8 mouse cellular contexts compared by ENCODE assay signal in the genomic region with DNA sequence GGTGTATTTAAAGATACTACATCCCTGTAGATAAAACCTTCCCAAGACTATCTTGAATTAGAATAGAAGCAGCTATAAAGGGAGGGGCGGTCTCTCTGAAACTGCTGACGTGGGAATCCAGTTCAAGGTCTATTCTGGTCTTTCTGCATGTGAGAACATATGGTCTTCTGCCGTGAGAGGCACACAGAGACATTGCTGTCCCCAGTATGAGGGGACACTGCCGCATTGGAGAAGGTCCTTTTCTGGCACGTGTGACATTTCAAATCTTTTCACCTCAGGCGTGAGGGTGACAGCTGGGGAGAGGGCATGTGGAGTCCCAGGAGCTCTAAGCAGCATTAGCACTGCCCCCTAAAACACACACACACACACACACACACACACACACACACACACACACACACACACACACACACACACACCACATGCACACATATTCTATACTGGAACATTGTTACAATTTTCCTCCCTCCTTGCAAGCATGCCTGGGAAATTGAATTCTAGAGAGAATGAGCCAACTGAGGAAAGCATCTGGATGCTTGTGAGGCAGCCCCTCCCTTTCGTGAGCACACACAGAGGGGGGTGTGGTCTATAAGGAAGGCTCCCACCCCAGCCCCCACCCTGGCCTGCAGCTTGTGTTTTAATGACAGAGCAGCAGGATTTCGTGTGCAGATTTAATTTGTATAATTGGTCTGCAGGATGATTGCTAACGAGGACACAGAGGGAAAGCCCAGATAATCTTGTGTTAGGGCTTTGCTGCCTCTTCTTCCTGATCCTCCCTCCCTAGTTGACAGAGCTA.
A peak's percentile ranks its signal among the peaks of the same experiment; 100 is the strongest.
DNase-seq lines count a peak whose midpoint lies in the region; ATAC-seq and TF ChIP-seq lines count a peak whose summit lies in the region.

No protein-coding gene starts in this region.

- no peak for TF ChIP-seq EP300 in CH12.LX (IDR thresholded peaks at IDR 0.05; ENCODE audit: low read length)

- dilution Hi-C loops in CH12.LX (cut with MboI; ENCODE audit: extremely low pct_ligation_motif_present, extremely low pct_unique_long_range_greater_than_20kb, low sequenced_read_pairs) = no loop called here

- in situ Hi-C loops in CH12.LX (cut with MboI; ENCODE audit: low pct_ligation_motif_present, low pct_unique_long_range_greater_than_20kb, low sequenced_read_pairs) = no loop called here

- ATAC-seq in heart, embryonic 12.5 days (ENCODE audit: insufficient number of reproducible peaks, low FRiP score) = no peak
- ATAC-seq in embryonic facial prominence, embryonic 15.5 days (ENCODE audit: insufficient number of reproducible peaks, low FRiP score, low TSS enrichment, low read depth) = peak; percentile 61
- ATAC-seq in limb, embryonic 13.5 days (ENCODE audit: low FRiP score, low read depth) = 0 out of 2 replicates have a peak, but pooled peaks have one; percentile 16

- H3K36me3 ChIP-seq in heart, embryonic 12.5 days = no peaks in the 10 kb centered on the region
- no peaks in the 10 kb centered on the region for H3K36me3 ChIP-seq in CH12.LX (replicated peaks in 1 of 2; ENCODE audit: control insufficient read depth in 1 of 2, insufficient read depth in 1 of 2, low read length in 1 of 2)
- H3K36me3 ChIP-seq in embryonic facial prominence, embryonic 15.5 days = no peaks in the 10 kb centered on the region
- no peaks in the 10 kb centered on the region for H3K36me3 ChIP-seq in limb, embryonic 13.5 days

- H3K9me3 ChIP-seq in heart, embryonic 12.5 days (replicated peaks) = no peaks in the 10 kb centered on the region
- H3K9me3 ChIP-seq in CH12.LX (replicated peaks; ENCODE audit: low read length) = no peaks in the 10 kb centered on the region
- H3K9me3 ChIP-seq in embryonic facial prominence, embryonic 15.5 days (replicated peaks) = no peaks in the 10 kb centered on the region
- H3K9me3 ChIP-seq in limb, embryonic 13.5 days = no peaks in the 10 kb centered on the region

- H3K27me3 ChIP-seq in heart, embryonic 12.5 days (replicated peaks) = no peaks in the 10 kb centered on the region
- no peaks in the 10 kb centered on the region for H3K27me3 ChIP-seq in CH12.LX (replicated peaks)
- H3K27me3 ChIP-seq in embryonic facial prominence, embryonic 15.5 days = no peaks in the 10 kb centered on the region
- H3K27me3 ChIP-seq in limb, embryonic 13.5 days = no peaks in the 10 kb centered on the region

- H3K4me1 ChIP-seq in heart, embryonic 12.5 days (replicated peaks) = peaks cover 11% of the 10 kb centered on the region
- no peaks in the 10 kb centered on the region for H3K4me1 ChIP-seq in CH12.LX (ENCODE audit: control insufficient read depth in 1 of 2, insufficient read depth in 2 of 2)
- peaks cover 9% of the 10 kb centered on the region; the same call in 1 of the 2 replicates for H3K4me1 ChIP-seq in embryonic facial prominence, embryonic 15.5 days
- H3K4me1 ChIP-seq in limb, embryonic 13.5 days = peaks cover 8% of the 10 kb centered on the region; the same call in 1 of the 2 replicates

- WGBS in heart, embryonic 12.5 days = 19% methylated on average over 9 of the region's 9 CpGs
- 18% methylated on average over 9 of the region's 9 CpGs for WGBS in embryonic facial prominence, embryonic 15.5 days
- WGBS in limb, embryonic 13.5 days = 23% methylated on average over 9 of the region's 9 CpGs

- no peak overlapping the region for H3K9ac ChIP-seq in heart, embryonic 12.5 days
- no peak overlapping the region for H3K9ac ChIP-seq in CH12.LX (ENCODE audit: insufficient read depth, low read depth)
- no peak overlapping the region for H3K9ac ChIP-seq in embryonic facial prominence, embryonic 15.5 days
- no peak overlapping the region for H3K9ac ChIP-seq in limb, embryonic 13.5 days

- no peak for TF ChIP-seq CTCF in CH12.LX (conservative IDR thresholded peaks at IDR 0.05 in 1 of 2, IDR thresholded peaks at IDR 0.05 in 1 of 2; ENCODE audit: low read depth in 2 of 2, low read length in 2 of 2)

- no peak for TF ChIP-seq RAD21 in CH12.LX (IDR thresholded peaks at IDR 0.05; ENCODE audit: low read depth, low read length)

- no peaks in the 10 kb centered on the region for H3K79me2 ChIP-seq in CH12.LX (replicated peaks; ENCODE audit: control insufficient read depth, extremely low read depth, insufficient read depth, poor library complexity, severe bottlenecking)

- H3K27ac ChIP-seq in heart, embryonic 12.5 days (ENCODE audit: poor library complexity, severe bottlenecking) = no peak overlapping the region
- H3K27ac ChIP-seq in CH12.LX (ENCODE audit: insufficient read depth, low read depth) = no peak overlapping the region
- H3K27ac ChIP-seq in embryonic facial prominence, embryonic 15.5 days (replicated peaks) = no peak overlapping the region
- H3K27ac ChIP-seq in limb, embryonic 13.5 days = no peak overlapping the region

- TF ChIP-seq POLR2A in CH12.LX (IDR thresholded peaks at IDR 0.05; ENCODE audit: low read depth, low read length) = no peak

- no peak overlapping the region for H3K4me3 ChIP-seq in heart, embryonic 12.5 days
- no peak overlapping the region for H3K4me3 ChIP-seq in CH12.LX (replicated peaks in 1 of 3; ENCODE audit: low read depth in 2 of 3, low read length in 2 of 3, poor library complexity in 1 of 3)
- no peak overlapping the region for H3K4me3 ChIP-seq in embryonic facial prominence, embryonic 15.5 days (replicated peaks)
- H3K4me3 ChIP-seq in limb, embryonic 13.5 days = no peak overlapping the region

- peak overlapping the region; percentile 24 for H3K4me2 ChIP-seq in heart, embryonic 12.5 days
- peak overlapping the region; percentile 11; the same call in 1 of the 2 replicates for H3K4me2 ChIP-seq in CH12.LX (ENCODE audit: insufficient read depth, low read depth, poor library complexity, severe bottlenecking)
- no peak overlapping the region for H3K4me2 ChIP-seq in embryonic facial prominence, embryonic 15.5 days (replicated peaks)
- H3K4me2 ChIP-seq in limb, embryonic 13.5 days (replicated peaks) = no peak overlapping the region

- DNase-seq in heart, adult 18-20 months = no peak
- DNase-seq in CH12.LX (ENCODE audit: extremely low read depth) = no peak
- DNase-seq in ovary, postnatal 10 days (ENCODE audit: low spot score) = no peak
- no peak for DNase-seq in spleen, postnatal 10 days (ENCODE audit: low spot score in 2 of 2)
- DNase-seq in kidney, postnatal 25 days = no peak

TF ChIP-seq in CH12.LX, 34 proteins besides CTCF, POLR2A, EP300 and RAD21:
- TF ChIP-seq SIN3A (IDR thresholded peaks at IDR 0.05; ENCODE audit: low read length) (no peak), ZMIZ1 (IDR thresholded peaks at IDR 0.05; ENCODE audit: low read depth, low read length) (no peak), NRF1 (IDR thresholded peaks at IDR 0.05; ENCODE audit: low read depth, low read length) (no peak), SMC3 (IDR thresholded peaks at IDR 0.05; ENCODE audit: low read depth, low read length) (no peak), POLR2AphosphoS2 (IDR thresholded peaks at IDR 0.05; ENCODE audit: low read depth, low read length) (no peak), E2F4 (IDR thresholded peaks at IDR 0.05; ENCODE audit: insufficient replicate concordance, low read depth, low read length) (no peak)

Comparison
In these comparisons a context has a peak if more than half of its experiments do, and no peak if none do; other contexts are left out.
1. H3K4me2 ChIP-seq: peak in heart, embryonic 12.5 days (single experiment) and CH12.LX (single experiment); none in embryonic facial prominence, embryonic 15.5 days (single experiment) and limb, embryonic 13.5 days (single experiment).